Comparison of ENCODE assay signal across 22 mouse cellular contexts in the genomic region with DNA sequence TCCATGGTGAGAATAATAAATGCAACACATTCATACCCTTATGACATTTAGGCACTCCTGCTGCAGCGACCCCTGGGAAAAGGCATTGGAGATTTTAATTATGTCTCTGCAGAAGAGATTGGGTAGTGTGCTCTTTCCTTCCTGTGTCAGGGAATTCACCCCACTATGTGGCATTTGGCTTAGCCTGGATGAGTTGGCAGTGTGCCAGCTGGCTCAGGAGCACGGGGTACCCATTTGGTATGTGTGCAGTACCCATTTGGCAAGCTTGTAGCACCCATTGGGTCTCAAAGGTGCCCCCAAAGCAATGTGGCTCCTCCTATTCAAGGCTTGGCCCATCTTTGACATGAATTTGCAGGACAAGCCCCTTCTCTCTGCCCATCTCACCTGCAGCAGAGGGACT. TPM values are rescaled to one million over a fixed set of nuclear protein-coding genes. Genes with fewer than 3 reads are reported as not detected.
DNase-seq lines count a peak whose midpoint lies in the region; ATAC-seq lines count a peak whose summit lies in the region.
"Had no signal": no experiment of that assay in that cellular context is flagged by ENCODE, and none has a peak within 500 bp of the region (broad histone marks: within the 10 kb centered on the region; RNA-seq: fewer than 3 reads in every experiment).

No protein-coding gene starts in this region.

- H3K9ac ChIP-seq in midbrain, embryonic 13.5 days (replicated peaks): no peak overlapping the region
- H3K9ac ChIP-seq: hindbrain, embryonic 14.5 days; stomach, embryonic 15.5 days had no signal

- H3K4me3 ChIP-seq in midbrain, embryonic 13.5 days (replicated peaks): no peak overlapping the region
- H3K4me3 ChIP-seq in limb, embryonic 10.5 days: no peak overlapping the region
- H3K4me3 ChIP-seq: stomach, embryonic 15.5 days had no signal

- H3K36me3 ChIP-seq in midbrain, embryonic 13.5 days: no peaks in the 10 kb centered on the region
- H3K36me3 ChIP-seq in limb, embryonic 10.5 days: no peaks in the 10 kb centered on the region
- H3K36me3 ChIP-seq: stomach, embryonic 15.5 days had no signal

- H3K27ac ChIP-seq in midbrain, embryonic 13.5 days: peak overlapping the region; percentile 21; the same call in 1 of the 2 replicates
- H3K27ac ChIP-seq in limb, embryonic 10.5 days: no peak overlapping the region
- H3K27ac ChIP-seq: hindbrain, embryonic 14.5 days; stomach, embryonic 15.5 days had no signal

- H3K4me1 ChIP-seq in midbrain, embryonic 13.5 days (replicated peaks): peaks cover 8% of the 10 kb centered on the region
- peaks cover 17% of the 10 kb centered on the region for H3K4me1 ChIP-seq in limb, embryonic 10.5 days
- H3K4me1 ChIP-seq: stomach, embryonic 15.5 days had no signal

- peak; percentile 31 to 44 for DNase-seq in cerebellum, postnatal 14 days
- DNase-seq in cerebellum, adult 9-10 months: no peak
- peak; percentile 32 for DNase-seq in left cerebral cortex, postnatal 4 days
- no peak for DNase-seq in left cerebral cortex, postnatal 10 days (ENCODE audit: extremely low spot score in 1 of 2, low spot score in 2 of 2)
- DNase-seq in adrenal gland, postnatal 10 days: peak; percentile 26
- no peak for DNase-seq in limb, embryonic 10.5 days (ENCODE audit: low spot score)
- DNase-seq: cerebellum, adult 2 months; heart, postnatal 10 days; layer of hippocampus, postnatal 36 days; liver; lung, postnatal 14 days; right cerebral cortex, postnatal 25 days; thymus, adult 18-20 months had no signal

- H3K9me3 ChIP-seq in midbrain, embryonic 13.5 days: no peaks in the 10 kb centered on the region
- H3K9me3 ChIP-seq in limb, embryonic 10.5 days (replicated peaks): no peaks in the 10 kb centered on the region
- H3K9me3 ChIP-seq: stomach, embryonic 15.5 days had no signal

- no peaks in the 10 kb centered on the region for H3K27me3 ChIP-seq in midbrain, embryonic 13.5 days
- no peaks in the 10 kb centered on the region for H3K27me3 ChIP-seq in limb, embryonic 10.5 days (ENCODE audit: low read depth, poor library complexity, severe bottlenecking)
- H3K27me3 ChIP-seq: stomach, embryonic 15.5 days had no signal

- 58% methylated on average over 2 of the region's 2 CpGs for WGBS in midbrain, embryonic 13.5 days
- 69% methylated on average over 2 of the region's 2 CpGs for WGBS in limb, embryonic 10.5 days

- no peak overlapping the region for H3K4me2 ChIP-seq in midbrain, embryonic 13.5 days (replicated peaks)
- H3K4me2 ChIP-seq: heart, embryonic 11.5 days; hindbrain, embryonic 14.5 days; stomach, embryonic 15.5 days had no signal

- no peak for ATAC-seq in midbrain, embryonic 13.5 days
- ATAC-seq: intestine, embryonic 16.5 days had no signal

- intact Hi-C loops in left cerebral cortex, postnatal 4 days (cut with DNase I): no loop called here
- intact Hi-C loops in left cerebral cortex, postnatal 10 days (cut with DNase I): no loop called here

RNA-seq across cellular contexts. Expression of a gene that starts 45.8 kb away (rescaled TPM):
- total RNA-seq in left cerebral cortex, postnatal 4 days (2021): 10 to 100 TPM; 13.4 to 14.4 TPM
- 10 to 100 TPM; 16.8 to 17.6 TPM for total RNA-seq in left cerebral cortex, postnatal 10 days (2021)
- 1 to 10 TPM; 5.5 to 6.0 TPM for total RNA-seq in adrenal gland, postnatal 10 days (2021)
- 20.5 and 21.2 TPM in 2 replicates for polyA plus RNA-seq in midbrain, embryonic 13.5 days (2015; fragmentation: Nextera tagmentation; extraction: Ambion mirVana)
- polyA plus RNA-seq in limb, embryonic 10.5 days (2016; fragmentation: Nextera tagmentation; extraction: Ambion mirVana): 2.6 and 3.3 TPM in 2 replicates
- total RNA-seq: granulocyte monocyte progenitor cell, adult 5-6 weeks; megakaryocyte, adult 5-6 weeks; MEL; neutrophil, adult 5-6 weeks had no signal

RNA-seq across cellular contexts. Expression of a gene that starts 53.9 kb away (rescaled TPM):
- total RNA-seq in left cerebral cortex, postnatal 4 days (2021): 10 to 100 TPM; 40.0 to 41.7 TPM
- 10 to 100 TPM; 31.8 to 32.4 TPM for total RNA-seq in left cerebral cortex, postnatal 10 days (2021)
- 10 to 100 TPM; 56.6 to 58.9 TPM for total RNA-seq in adrenal gland, postnatal 10 days (2021)
- polyA plus RNA-seq in midbrain, embryonic 13.5 days (2015; fragmentation: Nextera tagmentation; extraction: Ambion mirVana): 55.5 and 56.0 TPM in 2 replicates
- 75.2 and 75.8 TPM in 2 replicates for polyA plus RNA-seq in limb, embryonic 10.5 days (2016; fragmentation: Nextera tagmentation; extraction: Ambion mirVana)

Comparison
In these comparisons a context has a peak if more than half of its experiments do, and no peak if none do; other contexts are left out.
1. DNase-seq: peak in cerebellum, postnatal 14 days (2 of 2), left cerebral cortex, postnatal 4 days (single experiment) and adrenal gland, postnatal 10 days (single experiment); none in cerebellum, adult 9-10 months (single experiment), left cerebral cortex, postnatal 10 days (0 of 2) and limb, embryonic 10.5 days (single experiment).